Mouse (Mus musculus) adrenal gland, postnatal 36 days (tissue): Measurements from ENCODE around the gene Prl. TPM values are rescaled to one million over a fixed set of nuclear protein-coding genes. Genes with fewer than 3 reads are reported as not detected.
"Not testable (repeated sequence)": the region's sequence is repeated elsewhere in the genome, so short reads cannot be mapped to it uniquely, and the experiment has no call there.

Source experiments
- DNase-seq, 2 experiments: peaks; one replicate each; pipeline ENCODE4 v3.0.0; 2021; ENCODE audit warnings: mixed read lengths in 1 of 2
- long read RNA-seq, 2 experiments: library from polyadenylated mRNA; stranded (forward); transcript quantifications; one replicate each; pipeline ENCODE4 v2.0.0; 2021; ENCODE audit warnings: borderline sequencing depth in 2 of 2
- total RNA-seq, 2 experiments: library from RNA; stranded (reverse); gene quantifications; 2 replicates each; pipeline ENCODE4 v1.2.3; 2021

Prl gene
- not detected for total RNA-seq
- long read RNA-seq, experiment 1 = 0 reads
- long read RNA-seq, experiment 2 = 0 reads

- DNase-seq = no peak
Measured at GRCm38 (mm10) chr13:27057270-27057669, at the start of gene Prl. Gene Prl (plus strand): TSS chr13:27057570.

- no peak for DNase-seq
Measured at GRCm38 (mm10) chr13:27026614-27027013, 30.8 kb upstream of the Prl start.

DNA sequence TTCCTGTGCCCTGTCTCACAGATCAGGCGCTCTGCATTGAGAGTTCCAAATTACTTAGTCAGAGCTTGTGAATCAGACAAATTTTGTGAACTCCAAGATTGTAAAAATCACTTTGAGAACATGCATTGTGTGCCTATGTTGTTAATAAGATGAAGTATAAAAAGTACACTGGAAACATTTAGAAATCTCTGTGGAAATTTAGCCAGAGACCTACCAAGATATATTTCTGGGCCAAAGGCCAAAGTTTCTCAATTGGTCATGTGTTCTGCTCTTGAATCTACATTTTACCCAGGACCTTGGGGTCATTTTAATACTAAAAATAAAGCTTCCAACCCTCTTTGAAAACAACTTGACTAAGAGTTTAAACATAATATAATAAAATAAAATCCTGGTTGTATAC lies 30.0 kb upstream of the Prl start:
- DNase-seq = no peak

- no peak for DNase-seq
Measured at GRCm38 (mm10) chr13:27028501-27029240, 28.7 kb upstream of the Prl start.

DNA sequence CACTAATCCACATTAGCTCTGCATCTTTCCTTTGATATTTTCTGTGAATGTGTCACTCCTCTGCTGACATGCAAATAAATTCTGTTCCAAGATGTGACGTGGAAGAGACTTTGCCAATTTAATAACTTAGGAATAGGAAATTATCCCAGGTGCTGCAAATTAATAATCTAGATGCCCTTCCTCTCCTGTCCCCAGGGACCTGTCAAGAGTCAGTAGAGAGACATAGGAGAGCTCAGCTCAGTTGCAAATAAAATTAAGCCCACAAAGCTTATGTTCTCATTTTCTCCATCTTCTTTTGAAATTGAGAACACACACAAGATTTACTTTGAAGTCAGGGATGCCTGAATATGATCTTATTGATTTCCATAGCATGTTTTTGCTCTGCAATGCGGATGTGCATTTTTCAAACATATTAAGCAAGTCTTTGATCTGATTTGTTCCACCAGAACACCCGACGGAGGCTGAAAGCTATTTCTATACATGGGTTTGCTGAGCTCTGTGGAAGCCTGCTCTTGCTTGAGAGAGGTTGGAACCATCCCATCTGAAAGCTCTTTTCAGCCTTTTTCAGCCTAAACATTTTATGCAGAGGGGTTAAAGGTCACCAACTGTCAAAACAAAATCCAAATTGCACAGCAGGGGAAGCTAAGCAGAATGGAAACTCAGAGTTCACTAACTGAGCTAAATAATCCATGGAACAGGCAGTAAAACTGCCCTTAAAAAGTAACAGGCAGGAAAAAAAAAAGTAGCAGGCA lies 26.1 kb upstream of the Prl start:
- no peak for DNase-seq

GRCm38 (mm10) chr13:27031853-27032240 lies 25.5 kb upstream of the Prl start:
- no peak for DNase-seq

DNA sequence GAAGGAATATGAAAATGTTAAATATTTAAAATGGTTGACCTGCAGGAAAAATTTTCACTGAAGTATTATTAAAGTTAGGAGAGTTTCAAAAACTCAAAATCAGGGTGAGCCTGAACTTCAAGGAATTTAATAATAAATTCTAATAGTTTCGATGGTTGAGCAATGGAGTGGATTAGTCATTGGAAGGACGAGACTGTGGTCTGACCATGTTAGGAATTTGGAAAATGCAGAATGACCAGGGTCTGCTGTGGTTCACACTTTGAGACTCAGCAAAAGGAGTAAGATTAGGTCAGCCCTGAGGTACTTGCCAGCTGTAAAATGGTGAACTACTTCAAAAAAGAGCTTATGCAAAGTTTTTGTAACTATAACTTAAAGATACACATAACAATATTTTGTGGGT lies 24.4 kb upstream of the Prl start:
- no peak for DNase-seq

DNA sequence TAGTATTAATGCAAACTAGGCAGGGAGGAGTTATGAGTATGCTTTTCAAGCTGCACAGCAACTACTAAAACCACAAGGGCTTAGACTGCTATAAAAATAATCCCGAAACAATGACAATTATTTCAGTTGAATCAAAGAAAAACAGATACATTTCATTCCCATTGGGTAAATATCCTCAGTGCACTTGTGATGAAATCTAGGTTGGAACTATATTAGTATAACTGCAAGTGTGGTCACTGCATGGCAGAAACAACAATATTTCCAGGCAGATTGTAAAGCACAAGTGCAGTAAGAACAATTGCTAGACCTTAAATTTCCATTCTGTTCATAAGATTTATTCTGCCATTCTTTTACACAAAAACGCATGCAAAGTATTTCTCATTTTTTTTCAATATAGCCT lies 15.2 kb upstream of the Prl start:
- DNase-seq = no peak

- DNase-seq = no peak
Measured at GRCm38 (mm10) chr13:27043326-27043725, 14.0 kb upstream of the Prl start.

- no peak for DNase-seq
Measured at GRCm38 (mm10) chr13:27059177-27059576, 1.8 kb downstream of the Prl start.

DNA sequence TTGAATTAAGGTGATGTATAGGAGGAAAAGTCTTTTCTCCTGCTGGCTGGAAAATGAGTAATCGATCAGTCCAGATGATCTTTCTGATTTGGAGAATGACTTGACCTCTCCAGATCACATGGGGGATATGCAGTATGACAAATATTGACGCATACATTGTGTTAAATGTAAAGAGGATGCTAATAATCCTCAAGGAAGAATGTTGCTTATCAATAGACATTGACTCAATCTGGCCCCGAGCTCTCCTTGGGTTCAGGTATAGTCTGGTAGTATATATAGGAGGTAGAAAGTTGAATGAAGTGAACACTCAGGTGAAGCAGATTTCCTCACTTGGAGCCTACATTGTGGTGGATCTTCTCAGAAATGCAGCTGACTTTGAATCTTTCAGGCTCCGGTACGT lies 36.5 kb downstream of the Prl start, which contains the start of gene Prl3d1:
Gene Prl3d1 (plus strand): TSS at position 301 of the 400 bp plus-strand sequence.
- DNase-seq = not testable (repeated sequence)

Other genes with a start within 250 kb of the Prl start
- not detected for gene Prl3d1, start 36.6 kb downstream of the Prl start, total RNA-seq
- not detected for gene Prl3d2, start 64.1 kb downstream of the Prl start, total RNA-seq
- gene Prl3d3, start 99.2 kb downstream of the Prl start, total RNA-seq = not detected
- not detected for gene Prl3c1, start 139.1 kb downstream of the Prl start, total RNA-seq
- not detected for gene Prl3b1, start 184.3 kb downstream of the Prl start, total RNA-seq
- gene Prl3a1, start 201.9 kb downstream of the Prl start, total RNA-seq = not detected